Mouse (Mus musculus) lung, adult 18-20 months (tissue): ENCODE measurements around the gene Fhdc1.

Experiments
- DNase-seq, 2 experiments: peaks; one replicate each; pipeline ENCODE4 v3.0.0; 2022; ENCODE audit warnings: mixed read lengths in 2 of 2

Gene Fhdc1

DNA sequence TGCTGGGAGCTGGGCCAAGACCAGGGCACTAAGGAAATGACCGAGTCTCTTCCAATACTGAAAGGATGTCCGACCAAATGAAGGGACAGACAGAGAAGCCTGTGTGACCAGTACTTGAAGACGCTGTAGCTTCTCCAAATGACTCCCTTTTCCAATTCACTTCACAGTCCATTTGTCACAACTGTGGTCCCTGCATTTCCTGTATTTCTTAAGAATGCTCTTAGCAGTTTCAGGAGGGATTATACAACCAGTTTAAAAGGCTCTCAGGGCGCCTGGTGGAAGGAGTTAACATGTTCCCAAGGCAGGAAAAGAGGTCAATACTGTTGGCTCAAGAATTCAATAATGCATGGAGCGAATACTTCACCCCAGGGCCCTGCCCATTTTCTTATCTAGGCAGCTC, 7.3 kb downstream of the Fhdc1 start:
- peak in 1 of 2 experiments; percentile 45 for DNase-seq

DNA sequence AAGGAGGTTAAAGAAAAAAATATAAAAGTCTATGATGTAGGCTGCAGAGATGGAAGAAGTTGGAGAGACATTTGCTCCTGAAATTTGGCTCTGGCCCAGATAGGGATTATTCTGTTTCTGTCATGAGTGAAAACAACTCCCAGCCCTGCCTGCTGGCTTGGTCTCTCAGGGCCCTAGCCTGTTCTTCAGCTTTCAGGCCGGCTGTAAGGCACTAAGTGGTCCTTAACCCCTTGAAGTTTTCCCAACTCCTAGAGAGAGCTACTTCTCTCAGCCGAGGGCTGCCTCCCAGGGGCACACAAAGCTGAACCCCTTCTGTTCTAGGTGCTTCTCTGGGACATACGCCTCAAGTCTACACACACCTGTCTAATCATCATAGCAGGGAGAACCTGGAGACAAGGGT, 7.7 kb downstream of the Fhdc1 start:
- DNase-seq, result peak in 1 of 2 experiments; percentile 46

GRCm38 (mm10) chr3:84471146-84471545, 9.1 kb downstream of the Fhdc1 start:
- DNase-seq, result no peak

- no peak for DNase-seq
Observed at GRCm38 (mm10) chr3:84468111-84468453, 12.1 kb downstream of the Fhdc1 start.

- no peak for DNase-seq
Observed at GRCm38 (mm10) chr3:84467419-84468110, 12.7 kb downstream of the Fhdc1 start.

DNA sequence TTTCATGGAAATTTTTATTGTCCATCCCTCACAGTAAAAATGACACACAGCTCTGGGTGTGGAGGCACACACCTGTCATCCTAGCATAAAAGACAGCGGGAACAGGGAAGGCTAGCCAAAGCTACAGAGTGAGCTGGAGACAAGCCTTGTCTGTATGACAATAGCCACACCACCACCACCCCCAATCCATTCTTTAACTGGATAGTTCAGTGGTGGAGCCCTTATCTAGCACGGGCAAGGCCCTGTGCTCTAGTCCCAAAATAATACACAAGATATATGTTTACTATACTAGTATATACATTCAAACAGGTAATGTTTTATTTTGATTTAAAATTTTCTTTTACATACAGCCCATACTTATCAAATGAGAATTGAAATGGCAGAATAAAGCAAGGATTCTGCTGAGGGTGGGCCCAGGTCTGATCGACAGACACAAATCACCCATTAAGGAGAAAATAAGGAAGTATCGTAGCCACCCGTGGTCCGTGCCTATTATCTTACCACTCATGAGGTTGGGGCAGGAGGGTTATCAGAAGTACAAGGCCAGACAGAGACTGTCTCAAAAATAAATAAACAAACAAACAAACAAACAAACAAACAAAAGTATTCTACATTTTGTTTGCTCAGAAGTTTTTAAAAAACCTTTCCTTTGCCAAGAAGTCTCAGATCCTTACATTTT, 14.3 kb downstream of the Fhdc1 start:
- no peak for DNase-seq

DNA sequence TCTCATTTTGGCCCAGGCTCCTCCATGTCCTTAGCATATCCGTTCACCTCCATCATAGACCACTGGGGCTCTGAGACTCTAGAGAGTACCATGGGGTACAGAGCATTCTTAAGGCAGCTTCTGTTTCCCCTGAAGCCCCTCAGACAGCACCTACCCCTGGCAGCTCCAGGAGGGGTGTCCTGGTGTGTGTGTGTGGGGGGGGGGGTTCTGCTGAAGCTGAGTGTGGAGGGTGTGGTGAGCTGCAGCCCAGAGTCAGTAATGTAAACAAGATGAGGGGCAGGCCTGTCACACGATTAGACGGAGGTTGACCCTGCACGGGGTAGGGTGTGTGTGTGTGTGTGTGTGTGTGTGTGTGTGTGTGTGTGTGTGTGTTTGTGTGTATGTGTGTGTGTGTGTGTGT, 18.5 kb downstream of the Fhdc1 start:
- DNase-seq, result no peak

- no peak for DNase-seq
Observed at GRCm38 (mm10) chr3:84460952-84461351, 19.3 kb downstream of the Fhdc1 start.

GRCm38 (mm10) chr3:84460499-84460898, 19.7 kb downstream of the Fhdc1 start:
- no peak for DNase-seq

DNA sequence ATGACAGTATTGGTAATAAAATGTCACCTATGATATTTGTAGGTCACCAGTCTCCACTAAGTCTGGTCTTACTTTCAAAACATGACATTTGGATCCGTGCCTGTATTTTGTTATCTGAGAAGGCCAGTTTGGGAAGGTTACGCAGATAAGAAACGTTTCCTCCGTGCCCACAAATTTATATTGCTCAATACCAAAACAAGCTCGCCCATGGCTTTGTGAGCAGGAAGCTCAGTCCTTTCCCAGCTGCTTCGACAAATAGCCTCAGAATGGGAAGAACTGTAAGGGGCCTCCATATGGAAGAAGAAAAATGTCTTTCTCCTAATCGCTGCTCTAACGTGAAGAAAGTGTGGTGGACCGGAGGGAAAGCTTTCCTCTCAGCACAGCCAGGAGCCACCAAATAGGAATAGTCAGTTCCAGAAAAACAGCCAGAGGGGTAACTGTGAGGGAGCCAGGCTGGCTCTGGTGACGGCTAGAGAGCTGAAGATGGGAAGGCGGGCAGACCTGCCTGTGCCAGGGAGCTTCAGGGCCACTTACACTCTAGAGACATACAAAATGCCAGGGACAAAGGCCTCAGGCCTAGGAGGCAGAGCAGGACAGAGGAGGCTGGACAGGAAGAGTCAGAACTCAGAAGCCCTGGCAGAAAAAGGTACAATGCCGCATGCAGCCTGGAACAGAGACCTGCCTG, 24.4 kb downstream of the Fhdc1 start:
- DNase-seq, result peak in 1 of 2 experiments; percentile 59

GRCm38 (mm10) chr3:84450651-84451050, 29.6 kb downstream of the Fhdc1 start:
- DNase-seq, result no peak

DNA sequence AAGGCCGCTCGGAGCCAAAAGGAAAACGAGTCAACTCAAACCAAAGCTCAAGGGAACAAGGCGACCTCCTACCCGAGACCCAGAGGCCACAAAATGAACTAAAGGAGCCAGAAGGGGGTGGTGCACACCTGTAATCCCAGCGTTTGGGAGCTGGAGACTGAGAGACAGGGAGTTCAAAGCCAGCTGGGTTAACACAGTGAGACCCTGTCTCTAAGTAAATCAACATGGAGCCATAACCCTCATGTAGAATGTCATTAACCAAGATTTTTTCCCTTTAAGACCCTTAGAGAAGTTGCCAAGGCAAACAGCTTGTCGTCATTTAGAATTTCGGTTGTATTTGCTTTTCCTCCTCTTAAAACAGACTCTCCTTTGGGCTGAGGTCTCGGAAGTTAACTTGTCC, 31.2 kb downstream of the Fhdc1 start:
- no peak for DNase-seq

- no peak for DNase-seq
Observed at GRCm38 (mm10) chr3:84447803-84448202, 32.4 kb downstream of the Fhdc1 start.

DNA sequence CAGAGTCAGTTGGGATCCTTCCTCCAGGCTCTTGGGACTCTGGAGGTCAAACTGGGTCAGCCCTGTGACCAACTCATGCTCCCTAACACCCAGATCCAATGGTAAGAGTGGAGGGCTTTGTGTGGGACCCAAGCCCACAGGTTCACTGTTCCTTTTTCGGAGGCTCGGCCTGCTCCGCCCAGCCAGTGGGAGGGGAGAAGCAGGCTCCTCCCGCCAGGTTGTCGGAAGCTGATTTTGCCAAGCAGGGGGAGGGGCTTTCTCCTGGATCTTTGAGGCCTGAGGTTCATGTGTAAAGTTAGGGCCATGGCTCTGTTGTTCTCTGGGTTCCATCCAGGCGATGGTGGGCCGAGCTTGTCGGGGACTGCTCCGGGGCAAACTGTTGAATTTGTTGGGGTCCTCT, 34.4 kb downstream of the Fhdc1 start:
- DNase-seq, result no peak

GRCm38 (mm10) chr3:84442890-84443289, 37.3 kb downstream of the Fhdc1 start:
- no peak for DNase-seq

GRCm38 (mm10) chr3:84439431-84440210, 40.6 kb downstream of the Fhdc1 start:
- DNase-seq, result no peak

DNA sequence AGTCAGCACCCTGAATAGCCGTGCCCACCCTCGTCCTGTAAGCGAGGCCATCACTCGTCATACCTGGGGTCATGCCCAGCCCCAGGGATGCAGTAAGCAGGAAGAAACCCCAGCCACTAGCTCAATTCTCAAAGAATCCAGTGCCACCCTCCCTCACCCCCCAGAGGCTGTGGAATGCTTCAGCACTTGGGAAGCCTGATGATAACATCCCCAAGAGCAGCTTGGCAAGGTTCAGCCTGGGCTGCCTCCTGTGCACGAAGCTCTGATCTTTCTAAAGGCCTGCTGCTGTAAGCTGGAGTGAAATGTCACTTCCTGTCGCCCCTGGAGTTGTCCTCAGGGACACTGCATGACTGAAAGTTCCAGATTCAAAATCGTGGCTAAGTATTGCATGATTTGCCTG, 41.4 kb downstream of the Fhdc1 start:
- no peak for DNase-seq

DNA sequence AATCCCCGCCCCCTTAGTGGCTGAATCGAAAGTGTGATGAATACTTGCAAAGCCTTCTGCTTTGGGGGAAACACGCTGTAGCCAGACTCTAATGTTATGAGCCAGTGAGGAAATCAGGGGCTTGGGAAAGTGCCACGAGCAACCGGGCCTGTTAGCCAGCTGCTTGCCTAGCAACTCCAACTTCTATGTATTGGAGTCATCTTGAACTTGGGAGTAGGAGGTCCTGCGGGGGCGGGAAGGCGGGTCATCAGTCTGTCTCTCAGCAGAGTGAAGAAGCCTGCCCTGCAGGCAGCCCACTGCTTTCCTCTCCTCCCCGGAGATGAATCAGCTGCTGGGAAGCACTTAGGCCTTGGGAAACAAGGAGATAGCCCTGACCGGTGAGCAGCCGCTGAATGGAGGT, 42.1 kb downstream of the Fhdc1 start:
- peak; percentile 54 to 56 for DNase-seq

DNA sequence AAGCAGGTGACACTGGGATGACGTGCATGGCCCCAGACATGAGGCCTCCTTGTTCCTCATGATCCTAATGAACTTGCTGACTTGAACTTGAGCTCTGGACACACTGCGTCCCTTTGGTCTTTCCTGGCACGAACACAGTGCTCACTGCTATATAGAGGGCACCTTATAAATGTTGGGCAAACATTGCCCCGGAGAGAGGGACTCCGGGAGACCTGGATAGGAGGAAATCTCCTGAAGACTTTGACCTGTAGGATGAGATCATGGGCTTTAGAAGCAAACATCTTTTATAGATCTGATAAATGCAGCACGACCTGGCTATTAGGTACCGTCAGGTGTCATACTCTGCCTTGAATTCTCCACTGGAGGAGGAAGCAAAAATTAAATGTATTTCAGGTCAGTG, 43.3 kb downstream of the Fhdc1 start:
- no peak for DNase-seq

GRCm38 (mm10) chr3:84435288-84436043, 44.8 kb downstream of the Fhdc1 start:
- DNase-seq, result peak; percentile 42 to 65

- DNase-seq, result no peak
Observed at GRCm38 (mm10) chr3:84432797-84433445, 47.3 kb downstream of the Fhdc1 start.

GRCm38 (mm10) chr3:84431257-84431656, 49.0 kb downstream of the Fhdc1 start:
- DNase-seq, result no peak
